Mouse (Mus musculus) olfactory bulb, adult 2 months (tissue): ENCODE measurements around the gene Exoc2.

Experiments used
- CTCF ChIP-seq: fragments of 200-500 bp; IDR thresholded peaks from 2 replicates; pipeline ENCODE4 v1.5.1; 2012; ENCODE audit warnings: low read depth, mild to moderate bottlenecking, low read length, moderate library complexity; ENCODE audit not compliant: insufficient read depth
- POLR2A ChIP-seq: fragments of 200-500 bp; IDR thresholded peaks from 2 replicates; pipeline ENCODE4 v1.6.1; 2012; ENCODE audit warnings: mild to moderate bottlenecking, low read depth, low read length, moderate library complexity; ENCODE audit not compliant: insufficient read depth

GRCm38 (mm10) chr13:30846506-30846905 is 127.4 kb downstream of the Exoc2 start:
- no peak for TF ChIP-seq CTCF
- TF ChIP-seq POLR2A, result no peak
